Mouse (Mus musculus) neural tube, embryonic 14.5 days (tissue): ENCODE results near the gene Ramp1. TPM values are rescaled to one million over a fixed set of nuclear protein-coding genes. Genes with fewer than 3 reads are reported as not detected.

Experiments
- ATAC-seq: fragments of 200-750 bp; cut with Nextera tagmentation; 2 replicates; pipeline ENCODE4 v1.8.0; 2017; ENCODE audit warnings: low read depth, mild to moderate bottlenecking, moderate TSS enrichment, moderate library complexity
- H3K27ac ChIP-seq: fragments of 300-500 bp; sonication (generic); 2 replicates; pipeline ENCODE4 v1.5.1; 2014; ENCODE audit warnings: low read depth, mild to moderate bottlenecking, control low read depth, low read length, moderate library complexity, mixed read lengths
- H3K27me3 ChIP-seq: fragments of 300-500 bp; sonication (generic); 2 replicates; pipeline ENCODE4 v1.6.1; 2014; ENCODE audit warnings: low read length; ENCODE audit not compliant: control insufficient read depth, insufficient read depth
- H3K36me3 ChIP-seq: fragments of 300-500 bp; sonication (generic); 2 replicates; pipeline ENCODE4 v1.6.1; 2014; ENCODE audit warnings: low read length, mixed read lengths; ENCODE audit not compliant: control insufficient read depth, insufficient read depth
- H3K4me1 ChIP-seq: fragments of 300-500 bp; sonication (generic); 2 replicates; pipeline ENCODE4 v1.6.1; 2014; ENCODE audit warnings: low read length; ENCODE audit not compliant: control insufficient read depth, insufficient read depth
- H3K4me2 ChIP-seq: fragments of 300-500 bp; sonication (generic); 2 replicates; pipeline ENCODE4 v1.6.1; 2014; ENCODE audit warnings: mild to moderate bottlenecking, low read depth, low read length, control low read depth
- H3K4me3 ChIP-seq: fragments of 300-500 bp; sonication (generic); 2 replicates; pipeline ENCODE4 v1.5.1; 2014; ENCODE audit warnings: low read depth, low read length, control low read depth, mixed read lengths
- H3K9ac ChIP-seq: fragments of 300-500 bp; sonication (generic); replicated peaks from 2 replicates; pipeline ENCODE4 v1.6.1; 2014; ENCODE audit warnings: low read depth, mild to moderate bottlenecking, control low read depth, low read length, mixed read lengths
- H3K9me3 ChIP-seq: fragments of 300-500 bp; sonication (generic); 2 replicates; pipeline ENCODE4 v1.6.1; 2016; ENCODE audit warnings: low read length; ENCODE audit not compliant: control insufficient read depth
- WGBS: fragments of 180-500 bp; shearing (Covaris S2); extraction: QIAGEN DNeasy Blood & Tissue Kit; methylation state at CpG from one replicate; pipeline ENCODE4 v1.1.7; 2014; 5-methylcytosine and 5-hydroxymethylcytosine counted together
- polyA plus RNA-seq: library from polyadenylated mRNA; unstranded; fragments of >200 nt; fragmentation: Nextera tagmentation; extraction: Ambion mirVana; gene quantifications from 2 replicates; pipeline ENCODE4 v1.2.1, GENCODE M21; 2014

Gene Ramp1
- polyA plus RNA-seq = 8.3 and 15.8 TPM in 2 replicates

DNA sequence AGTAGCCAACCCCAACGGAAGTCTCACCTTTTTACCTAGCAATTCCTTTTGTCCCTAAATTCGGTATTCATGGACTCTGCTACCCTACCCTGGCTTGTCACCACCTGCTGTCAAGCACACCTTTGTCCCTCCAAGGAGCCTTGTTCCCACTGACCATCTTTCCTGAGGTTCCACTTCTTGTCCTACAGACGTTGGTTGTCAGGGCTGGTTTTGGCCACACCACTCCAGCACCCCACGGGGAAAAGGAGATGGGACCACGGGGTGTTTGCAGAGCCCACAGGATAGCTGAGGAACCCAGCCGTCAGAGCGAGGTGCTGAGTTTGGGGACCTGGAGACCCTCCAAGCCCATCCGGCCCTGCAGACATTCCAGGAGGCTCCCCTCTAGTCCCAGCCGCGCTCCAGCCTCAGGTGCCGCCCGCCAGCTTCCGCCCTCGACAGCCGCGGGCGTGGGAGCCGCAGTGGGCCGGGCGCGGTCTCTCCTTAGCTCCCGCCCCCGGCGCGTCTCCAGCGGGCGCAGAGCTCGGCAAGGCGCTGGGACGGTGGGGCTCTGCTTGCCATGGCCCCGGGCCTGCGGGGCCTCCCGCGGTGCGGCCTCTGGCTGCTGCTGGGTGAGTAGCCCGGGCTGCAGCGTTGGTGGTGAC, at the start of gene Ramp1:
Gene Ramp1, plus strand, starts transcription at position 290 of the 641 bp plus-strand sequence.
- Histone ChIP-seq H3K9me3 (no peaks in the 10 kb centered on the region), H3K4me3 (peak within 1 kb of the TSS; percentile 30), H3K4me1 (peaks cover 6% of the 10 kb centered on the region; the same call in 1 of the 2 replicates), H3K36me3 (no peaks in the 10 kb centered on the region), H3K27ac (no peak within 1 kb of the TSS), H3K4me2 (peak within 1 kb of the TSS; percentile 68), H3K27me3 (no peaks in the 10 kb centered on the region; the same call in 1 of the 2 replicates), H3K9ac (peak within 1 kb of the TSS; percentile 52; the same call in 1 of the 2 replicates)
- WGBS = 4% methylated on average over 37 of the region's 37 CpGs
- ATAC-seq = peak; percentile 49; the same call in 1 of the 2 replicates

DNA sequence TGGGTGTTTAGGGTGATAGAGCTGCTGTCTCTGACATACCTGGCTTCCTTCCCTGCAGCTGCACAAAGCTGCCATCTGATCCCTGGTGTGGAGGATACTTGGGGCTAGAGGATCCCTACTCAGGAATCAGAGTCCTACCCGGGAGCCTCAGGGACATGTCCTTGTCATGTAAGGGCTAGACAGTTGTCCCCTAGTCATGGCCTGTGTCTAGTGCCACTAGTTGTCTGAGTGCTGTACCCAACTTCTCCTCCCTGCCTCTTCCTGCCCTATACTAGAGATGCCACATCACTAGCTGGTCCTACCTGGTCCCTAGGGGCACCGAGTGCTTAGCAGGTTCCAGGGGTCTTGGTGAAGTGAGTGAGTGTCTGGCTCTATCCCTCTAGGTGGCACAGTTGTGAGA, 42.6 kb upstream of the Ramp1 start:
- H3K36me3 ChIP-seq = no peaks in the 10 kb centered on the region
- no peaks in the 10 kb centered on the region for H3K4me1 ChIP-seq
- no peak overlapping the region for H3K27ac ChIP-seq
- 87% methylated on average over 2 of the region's 2 CpGs for WGBS
- H3K9ac ChIP-seq = no peak overlapping the region
- H3K4me3 ChIP-seq = no peak overlapping the region
- no peak overlapping the region for H3K4me2 ChIP-seq
- no peaks in the 10 kb centered on the region for H3K9me3 ChIP-seq
- H3K27me3 ChIP-seq = no peaks in the 10 kb centered on the region
- ATAC-seq = no peak

DNA sequence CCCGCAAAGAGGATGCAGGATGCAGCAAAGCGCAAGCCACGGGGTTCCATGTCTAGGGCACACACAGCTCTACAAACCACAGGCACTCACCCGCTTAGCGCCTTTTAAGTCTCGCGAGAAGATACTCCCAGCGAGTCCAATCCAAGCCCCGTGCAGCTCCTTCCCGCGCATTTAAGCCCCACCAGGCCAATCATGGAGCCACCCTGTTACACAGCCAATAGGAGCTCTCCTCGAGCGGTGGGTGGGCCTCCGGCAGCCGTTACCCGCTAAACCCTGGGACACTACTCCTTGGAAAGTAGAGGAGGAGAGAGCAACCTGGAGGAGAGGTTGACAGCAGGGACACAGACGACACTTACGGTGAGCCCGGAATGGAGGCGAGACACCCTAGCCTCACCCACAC, 34.8 kb upstream of the Ramp1 start, which contains the start of gene Rbm44:
Gene Rbm44, plus strand, starts transcription at position 277 of the 400 bp plus-strand sequence.
- Histone ChIP-seq H3K9me3 (no peaks in the 10 kb centered on the region), H3K4me1 (no peaks in the 10 kb centered on the region), H3K27ac (no peak within 1 kb of the TSS), H3K27me3 (no peaks in the 10 kb centered on the region), H3K4me3 (no peak within 1 kb of the TSS), H3K4me2 (no peak within 1 kb of the TSS), H3K9ac (no peak within 1 kb of the TSS), H3K36me3 (no peaks in the 10 kb centered on the region)
- no peak for ATAC-seq
- whole genome bisulfite sequencing = 74% methylated on average over 20 of the region's 20 CpGs

DNA sequence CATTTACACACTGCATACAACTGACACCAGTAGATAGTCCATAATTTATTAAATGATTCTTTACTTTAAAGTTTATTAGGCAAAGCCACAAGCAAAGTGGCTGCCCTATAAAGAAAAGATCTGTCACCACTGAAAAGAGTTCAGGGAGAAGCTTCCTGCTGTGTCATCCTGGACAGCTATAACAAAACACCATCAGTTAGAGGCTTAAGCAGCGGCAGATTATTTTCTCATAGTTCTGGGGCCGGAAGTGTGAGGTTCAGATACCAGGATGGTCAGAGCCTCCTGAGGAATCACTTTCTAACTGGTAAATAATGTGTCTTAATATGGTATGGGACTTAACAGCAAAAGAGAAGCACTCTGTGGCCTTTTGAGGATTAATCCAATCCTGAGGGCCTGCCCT, 28.1 kb upstream of the Ramp1 start:
- H3K4me3 ChIP-seq = no peak overlapping the region
- ATAC-seq = no peak
- H3K27ac ChIP-seq = no peak overlapping the region
- H3K9ac ChIP-seq = no peak overlapping the region
- H3K9me3 ChIP-seq = no peaks in the 10 kb centered on the region
- H3K36me3 ChIP-seq = no peaks in the 10 kb centered on the region
- WGBS = 76% methylated on average over 2 of the region's 2 CpGs
- no peaks in the 10 kb centered on the region for H3K4me1 ChIP-seq
- no peaks in the 10 kb centered on the region for H3K27me3 ChIP-seq
- no peak overlapping the region for H3K4me2 ChIP-seq

DNA sequence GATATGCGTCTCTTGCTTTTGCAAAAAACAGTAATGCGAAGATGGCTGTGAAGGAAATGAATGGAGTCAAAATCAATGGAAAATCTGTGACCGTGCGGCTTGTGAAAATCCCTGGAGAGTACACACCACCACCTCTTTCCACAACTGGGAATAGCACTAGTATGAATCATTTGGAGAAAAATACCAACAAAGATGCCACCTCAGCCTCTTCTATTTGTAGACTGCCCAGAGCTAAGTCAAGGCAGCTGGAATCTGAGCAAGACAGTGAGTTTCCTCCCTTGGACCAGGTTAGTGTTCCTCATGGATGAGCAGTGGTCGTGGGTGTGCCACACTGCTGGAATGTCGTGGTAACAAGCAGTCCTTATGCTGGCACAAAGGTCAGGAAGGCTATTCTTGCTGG, 12.8 kb upstream of the Ramp1 start:
- no peaks in the 10 kb centered on the region for H3K36me3 ChIP-seq

DNA sequence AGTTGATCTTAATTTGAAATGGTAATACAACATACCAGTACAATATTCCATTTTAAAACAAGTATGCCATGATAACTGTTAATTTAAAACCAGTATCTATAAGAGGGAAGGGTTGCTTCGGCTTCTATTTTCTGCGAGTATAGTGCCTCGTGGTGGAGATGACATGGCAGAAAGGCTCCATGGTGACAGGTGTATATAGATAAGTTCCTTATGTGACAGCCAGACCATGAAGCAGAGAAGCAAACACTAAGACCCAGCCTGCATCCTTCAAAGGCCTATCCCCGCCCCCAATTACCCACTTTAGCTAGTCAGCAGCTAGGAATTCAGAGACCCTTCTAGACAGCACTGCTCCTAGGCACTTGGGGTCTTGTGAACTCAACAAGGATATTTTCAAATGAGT, 10.5 kb upstream of the Ramp1 start:
- 97% methylated on average over 4 of the region's 4 CpGs for WGBS
- H3K27ac ChIP-seq = no peak overlapping the region
- no peak overlapping the region for H3K4me2 ChIP-seq

More for the DNA sequence above, 12.8 kb upstream of the Ramp1 start:
- ATAC-seq = no peak
- H3K9me3 ChIP-seq = no peaks in the 10 kb centered on the region
- H3K4me1 ChIP-seq = no peaks in the 10 kb centered on the region
- no peak overlapping the region for H3K4me2 ChIP-seq
- no peaks in the 10 kb centered on the region for H3K27me3 ChIP-seq
- H3K4me3 ChIP-seq = no peak overlapping the region
- WGBS = 83% methylated on average over 6 of the region's 6 CpGs
- H3K9ac ChIP-seq = no peak overlapping the region
- no peak overlapping the region for H3K27ac ChIP-seq

DNA sequence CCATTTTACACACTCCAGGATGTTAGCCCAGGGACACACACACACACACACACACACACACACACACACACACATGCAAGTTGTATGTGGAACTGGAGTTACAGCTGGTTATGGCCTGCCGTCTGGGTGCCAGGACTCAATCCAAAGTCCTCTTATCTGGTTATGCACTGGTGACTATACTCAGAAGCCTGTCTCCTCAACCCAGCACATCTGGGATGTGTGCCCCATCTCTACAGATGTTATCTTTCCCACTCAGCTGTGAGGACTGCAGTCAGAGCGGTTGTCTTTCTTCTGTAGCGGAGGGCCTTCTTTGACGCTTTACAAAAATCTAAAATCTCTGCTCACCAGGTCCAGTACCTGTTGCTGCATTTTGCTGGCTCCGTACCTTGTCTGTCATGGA, 4.8 kb upstream of the Ramp1 start:
- Histone ChIP-seq H3K4me1 (peaks cover under 1% of the 10 kb centered on the region; the same call in 1 of the 2 replicates), H3K4me2 (no peak overlapping the region), H3K27me3 (no peaks in the 10 kb centered on the region; the same call in 1 of the 2 replicates), H3K27ac (no peak overlapping the region), H3K36me3 (no peaks in the 10 kb centered on the region), H3K9ac (no peak overlapping the region), H3K4me3 (no peak overlapping the region), H3K9me3 (no peaks in the 10 kb centered on the region)
- ATAC-seq = no peak
- WGBS = 92% methylated on average over 5 of the region's 5 CpGs

More for the DNA sequence above, 10.5 kb upstream of the Ramp1 start:
- ATAC-seq = no peak
- no peaks in the 10 kb centered on the region for H3K9me3 ChIP-seq
- no peaks in the 10 kb centered on the region for H3K27me3 ChIP-seq
- H3K4me3 ChIP-seq = no peak overlapping the region
- no peaks in the 10 kb centered on the region for H3K36me3 ChIP-seq
- no peaks in the 10 kb centered on the region for H3K4me1 ChIP-seq
- no peak overlapping the region for H3K9ac ChIP-seq

DNA sequence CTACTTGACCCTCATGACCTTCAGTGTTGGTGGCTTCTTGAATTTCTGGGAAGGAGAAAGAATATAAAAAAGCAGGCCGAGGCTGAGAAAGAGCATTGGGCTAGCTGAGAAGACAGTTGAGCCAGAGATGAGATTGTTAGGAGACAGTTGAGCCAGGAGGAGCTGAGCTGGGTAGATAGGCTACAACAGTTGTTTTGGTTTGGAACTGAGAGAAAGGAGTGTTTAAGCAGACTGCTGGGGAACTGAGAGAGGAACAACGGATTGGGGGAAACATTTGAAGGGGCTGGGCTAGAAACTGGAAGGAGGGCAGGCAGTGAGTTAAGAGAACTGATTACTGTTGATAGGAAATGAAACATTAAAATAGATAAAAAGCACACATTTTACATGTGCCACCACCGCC, 3.6 kb upstream of the Ramp1 start:
- Histone ChIP-seq H3K36me3 (no peaks in the 10 kb centered on the region), H3K9ac (no peak overlapping the region), H3K27me3 (no peaks in the 10 kb centered on the region; the same call in 1 of the 2 replicates), H3K4me2 (no peak overlapping the region), H3K4me3 (no peak overlapping the region), H3K9me3 (no peaks in the 10 kb centered on the region), H3K27ac (no peak overlapping the region), H3K4me1 (peaks cover 6% of the 10 kb centered on the region; the same call in 1 of the 2 replicates)
- no peak for ATAC-seq
- 70% methylated on average over 3 of the region's 3 CpGs for WGBS

DNA sequence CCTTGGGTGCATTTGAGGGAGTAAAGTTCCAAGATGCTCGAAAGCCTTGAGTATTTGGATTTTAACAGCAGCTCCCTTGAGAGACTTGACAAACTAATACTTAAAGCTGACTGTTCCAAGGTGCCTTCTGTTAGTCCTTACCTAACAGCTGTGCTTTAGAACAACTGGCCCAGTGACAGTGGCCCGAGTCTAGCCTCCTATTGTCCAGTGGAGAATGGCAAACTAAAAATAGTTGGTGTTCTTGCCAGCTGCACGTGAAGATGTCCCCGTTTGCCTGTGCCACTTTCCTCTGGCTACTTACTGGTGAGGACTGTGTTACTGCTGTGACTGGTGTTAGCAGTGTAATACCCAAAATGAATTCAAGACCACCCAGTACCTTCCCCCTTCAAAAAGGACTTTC, 2.8 kb upstream of the Ramp1 start:
- no peak overlapping the region for H3K4me3 ChIP-seq
- peaks cover 6% of the 10 kb centered on the region; the same call in 1 of the 2 replicates for H3K4me1 ChIP-seq
- H3K36me3 ChIP-seq = no peaks in the 10 kb centered on the region
- H3K4me2 ChIP-seq = no peak overlapping the region
- no peaks in the 10 kb centered on the region; the same call in 1 of the 2 replicates for H3K27me3 ChIP-seq
- ATAC-seq = no peak
- no peak overlapping the region for H3K9ac ChIP-seq
- 78% methylated on average over 4 of the region's 4 CpGs for WGBS
- no peaks in the 10 kb centered on the region for H3K9me3 ChIP-seq
- no peak overlapping the region for H3K27ac ChIP-seq
